Mouse (Mus musculus): ENCODE measurements around the gene Kcnq4.

GRCm38 (mm10) chr4:120726174-120726573 lies 22.2 kb downstream of the Kcnq4 start:
- TF ChIP-seq POLR2A (IDR thresholded peaks at IDR 0.05; ENCODE audit: extremely low read depth, insufficient read depth, low read length) (no peak), CTCF (IDR thresholded peaks at IDR 0.05; ENCODE audit: extremely low read depth, insufficient read depth, low read length) (no peak)
